Mouse (Mus musculus): Measurements from ENCODE around the gene Zfyve21.

DNA sequence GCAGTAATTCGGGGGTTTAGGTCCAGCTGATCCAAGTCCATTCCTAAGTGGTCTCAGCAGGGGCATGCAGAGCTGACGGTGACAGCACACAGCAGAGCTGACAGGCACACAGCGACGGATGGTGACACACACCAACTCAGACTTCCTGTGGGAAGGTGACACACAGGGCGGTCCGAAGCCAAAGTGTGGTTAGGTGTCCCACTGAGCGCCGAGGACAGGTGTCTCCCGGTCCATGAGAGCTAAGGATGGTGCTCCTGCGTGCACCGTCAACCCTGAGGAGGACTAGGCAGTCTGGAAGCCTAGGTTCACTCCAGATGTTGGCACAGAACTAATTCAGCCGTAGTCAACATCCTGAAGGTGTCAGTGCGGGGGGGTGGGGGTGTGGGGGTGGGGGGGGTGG, 1.9 kb upstream of the Zfyve21 start:
- no peak for TF ChIP-seq EP300 (IDR thresholded peaks at IDR 0.05; ENCODE audit: low read depth)
- TF ChIP-seq CTCF (IDR thresholded peaks at IDR 0.05; ENCODE audit: low read depth): no peak

All from liver, postnatal 0 days (tissue).